ENCODE assay signal across 17 mouse cellular contexts in genomic region chr2:127128926-127129325, GRCm38 (mm10).
"Had no signal": no experiment of that assay in that cellular context is flagged by ENCODE, and none has a peak within 500 bp of the region (broad histone marks: within the 10 kb centered on the region; RNA-seq: fewer than 3 reads in every experiment).

No protein-coding gene starts in this region.

- H3K9me3 ChIP-seq: limb, embryonic 15.5 days; lung, embryonic 15.5 days; midbrain, embryonic 12.5 days; neural tube, embryonic 13.5 days had no signal

- H3K27me3 ChIP-seq: limb, embryonic 15.5 days; lung, embryonic 15.5 days; midbrain, embryonic 12.5 days; neural tube, embryonic 13.5 days had no signal

- H3K9ac ChIP-seq: limb, embryonic 15.5 days; liver, embryonic 14.5 days; lung, embryonic 15.5 days; midbrain, embryonic 12.5 days; neural tube, embryonic 13.5 days had no signal

- H3K27ac ChIP-seq: limb, embryonic 15.5 days; liver, embryonic 14.5 days; lung, embryonic 15.5 days; midbrain, embryonic 12.5 days; neural tube, embryonic 13.5 days had no signal

- ATAC-seq: midbrain, embryonic 16.5 days had no signal

- H3K4me3 ChIP-seq: limb, embryonic 15.5 days; lung, embryonic 15.5 days; midbrain, embryonic 12.5 days; myocyte; neural tube, embryonic 13.5 days had no signal

- DNase-seq: kidney, adult 18-20 months; kidney, adult 9 months; kidney, postnatal 14 days; kidney, postnatal 4 days; lung, adult 18-20 months; lung, postnatal 10 days; lung, postnatal 36 days; retina, postnatal 1 day; thymus, adult 18-20 months; thymus, postnatal 36 days had no signal

- H3K4me2 ChIP-seq: limb, embryonic 15.5 days; lung, embryonic 15.5 days; midbrain, embryonic 12.5 days; neural tube, embryonic 13.5 days had no signal
